ENCODE assay signal across 8 mouse cellular contexts in genomic region chr2:110229143-110230087, GRCm38 (mm10).
DNase-seq lines count a peak whose midpoint lies in the region; ATAC-seq and TF ChIP-seq lines count a peak whose summit lies in the region.

No protein-coding gene starts in this region.

- ATAC-seq in granulocyte monocyte progenitor cell, adult 5-6 weeks (replicated peaks; ENCODE audit: poor library complexity, severe bottlenecking) = peak; percentile 87
- ATAC-seq in intestine, postnatal 0 days = peak; percentile 66
- peak; percentile 79 for ATAC-seq in midbrain, embryonic 12.5 days (ENCODE audit: low FRiP score, low read depth)

- H3K9me3 ChIP-seq in intestine, postnatal 0 days (ENCODE audit: control insufficient read depth) = no peaks in the 10 kb centered on the region
- no peaks in the 10 kb centered on the region for H3K9me3 ChIP-seq in midbrain, embryonic 12.5 days

- DNase-seq in ovary, postnatal 36 days (ENCODE audit: low spot score) = peak; percentile 7
- no peak for DNase-seq in ovary, adult 18-20 months (ENCODE audit: low spot score)
- DNase-seq in left cerebral cortex, postnatal 25 days (ENCODE audit: low spot score in 2 of 2) = peak; percentile 71 to 85
- peak; percentile 71 for DNase-seq in yolk sac, embryonic 10.5 days (ENCODE audit: low spot score)

- no peak for TF ChIP-seq POLR2A in cortical plate, adult 2 months (IDR thresholded peaks at IDR 0.05; ENCODE audit: extremely low read depth, insufficient read depth, low read length)

- H3K27me3 ChIP-seq in intestine, postnatal 0 days (replicated peaks; ENCODE audit: control insufficient read depth, insufficient read depth, low read length) = no peaks in the 10 kb centered on the region
- H3K27me3 ChIP-seq in midbrain, embryonic 12.5 days = no peaks in the 10 kb centered on the region

- intact Hi-C loops in left cerebral cortex, postnatal 25 days (cut with DNase I) = loop anchor here (1.0 to 5.0 kb wide), 3 partner anchors 336 to 828 kb away; no protein-coding TSS in a partner anchor

- no peaks in the 10 kb centered on the region for H3K4me1 ChIP-seq in cortical plate, adult 2 months (ENCODE audit: control insufficient read depth, insufficient read depth, low read length)
- no peaks in the 10 kb centered on the region for H3K4me1 ChIP-seq in intestine, postnatal 0 days (replicated peaks; ENCODE audit: control insufficient read depth, insufficient read depth, low read length)
- H3K4me1 ChIP-seq in midbrain, embryonic 12.5 days = no peaks in the 10 kb centered on the region; the same call in 1 of the 2 replicates

- TF ChIP-seq CTCF in cortical plate, adult 2 months (IDR thresholded peaks at IDR 0.05; ENCODE audit: extremely low read depth, insufficient read depth, low read length) = peak; percentile 60; the same call in 1 of the 2 replicates
- peak; percentile 94 for TF ChIP-seq CTCF in intestine, postnatal 0 days (IDR thresholded peaks at IDR 0.05; ENCODE audit: low read depth)

- WGBS in intestine, postnatal 0 days = 30% methylated on average over 15 of the region's 15 CpGs
- 44% methylated on average over 15 of the region's 15 CpGs for WGBS in midbrain, embryonic 12.5 days

- H3K9ac ChIP-seq in intestine, postnatal 0 days (ENCODE audit: low read depth, low read length) = no peak overlapping the region
- 0 out of 2 replicates have a peak overlapping the region, but pooled peaks have one; percentile 7 for H3K9ac ChIP-seq in midbrain, embryonic 12.5 days (replicated peaks)

- no peak overlapping the region for H3K4me3 ChIP-seq in cortical plate, adult 2 months (ENCODE audit: insufficient read depth, low read length)
- no peak overlapping the region for H3K4me3 ChIP-seq in intestine, postnatal 0 days (ENCODE audit: low read depth, low read length)
- H3K4me3 ChIP-seq in midbrain, embryonic 12.5 days = no peak overlapping the region

- H3K4me2 ChIP-seq in intestine, postnatal 0 days (replicated peaks; ENCODE audit: low read depth) = no peak overlapping the region
- H3K4me2 ChIP-seq in midbrain, embryonic 12.5 days (replicated peaks) = peak overlapping the region; percentile 12; the same call in 1 of the 2 replicates

- no peaks in the 10 kb centered on the region for H3K36me3 ChIP-seq in intestine, postnatal 0 days (ENCODE audit: control insufficient read depth, insufficient read depth)
- no peaks in the 10 kb centered on the region for H3K36me3 ChIP-seq in midbrain, embryonic 12.5 days

- H3K27ac ChIP-seq in cortical plate, adult 2 months (ENCODE audit: insufficient read depth, low read length) = no peak overlapping the region
- no peak overlapping the region for H3K27ac ChIP-seq in intestine, postnatal 0 days (ENCODE audit: low read depth, low read length)
- H3K27ac ChIP-seq in midbrain, embryonic 12.5 days (replicated peaks) = no peak overlapping the region
